Mouse (Mus musculus): ENCODE data around the gene Map4k4. TPM values are rescaled to one million over a fixed set of nuclear protein-coding genes. Genes with fewer than 3 reads are reported as not detected.

Gene Map4k4
- total RNA-seq, 2 experiments from 2014 or later, result 155 to 174 TPM

- intact Hi-C loops (cut with DNase I), result no loop called here
- DNase-seq (ENCODE audit: low spot score), result no peak
These were observed 122.5 kb downstream of the Map4k4 start for GRCm38 (mm10) chr1:40023206-40023605.

GRCm38 (mm10) chr1:40023748-40024147 lies 123.0 kb downstream of the Map4k4 start:
- intact Hi-C loops (cut with DNase I), result no loop called here
- no peak for DNase-seq (ENCODE audit: low spot score)

- intact Hi-C loops (cut with DNase I), result no loop called here
- no peak for DNase-seq (ENCODE audit: low spot score)
These were observed 124.0 kb downstream of the Map4k4 start for GRCm38 (mm10) chr1:40024554-40025320.

GRCm38 (mm10) chr1:40025416-40025815 lies 124.7 kb downstream of the Map4k4 start:
- intact Hi-C loops (cut with DNase I), result no loop called here
- no peak for DNase-seq (ENCODE audit: low spot score)

GRCm38 (mm10) chr1:40027116-40027620 lies 126.5 kb downstream of the Map4k4 start:
- no peak for DNase-seq (ENCODE audit: low spot score)
- intact Hi-C loops (cut with DNase I), result no loop called here

- DNase-seq (ENCODE audit: low spot score), result no peak
- intact Hi-C loops (cut with DNase I), result no loop called here
These were observed 127.7 kb downstream of the Map4k4 start for GRCm38 (mm10) chr1:40028207-40028998.

GRCm38 (mm10) chr1:40029597-40029996 lies 128.9 kb downstream of the Map4k4 start:
- intact Hi-C loops (cut with DNase I), result no loop called here
- no peak for DNase-seq (ENCODE audit: low spot score)

- DNase-seq (ENCODE audit: low spot score), result no peak
- intact Hi-C loops (cut with DNase I), result no loop called here
These were observed 129.7 kb downstream of the Map4k4 start for GRCm38 (mm10) chr1:40030287-40030975.

- no peak for DNase-seq (ENCODE audit: low spot score)
- intact Hi-C loops (cut with DNase I), result no loop called here
These were observed 130.3 kb downstream of the Map4k4 start for GRCm38 (mm10) chr1:40030976-40031356.

- no peak for DNase-seq (ENCODE audit: low spot score)
- intact Hi-C loops (cut with DNase I), result no loop called here
These were observed 130.9 kb downstream of the Map4k4 start for GRCm38 (mm10) chr1:40031626-40032025.

GRCm38 (mm10) chr1:40033315-40033714 lies 132.6 kb downstream of the Map4k4 start:
- intact Hi-C loops (cut with DNase I), result no loop called here
- DNase-seq (ENCODE audit: low spot score), result no peak

GRCm38 (mm10) chr1:40033743-40034420 lies 133.2 kb downstream of the Map4k4 start:
- DNase-seq (ENCODE audit: low spot score), result no peak
- intact Hi-C loops (cut with DNase I), result no loop called here

GRCm38 (mm10) chr1:40037831-40038230 lies 137.1 kb downstream of the Map4k4 start:
- intact Hi-C loops (cut with DNase I), result no loop called here
- DNase-seq (ENCODE audit: low spot score), result no peak

- DNase-seq (ENCODE audit: low spot score), result no peak
- intact Hi-C loops (cut with DNase I), result no loop called here
These were observed 145.0 kb downstream of the Map4k4 start for GRCm38 (mm10) chr1:40045686-40046085.

GRCm38 (mm10) chr1:40046600-40046999 lies 145.9 kb downstream of the Map4k4 start:
- intact Hi-C loops (cut with DNase I), result no loop called here
- no peak for DNase-seq (ENCODE audit: low spot score)

- intact Hi-C loops (cut with DNase I), result no loop called here
These were observed 150.4 kb downstream of the Map4k4 start for GRCm38 (mm10) chr1:40051157-40051556.

GRCm38 (mm10) chr1:40052156-40052555 lies 151.4 kb downstream of the Map4k4 start:
- intact Hi-C loops (cut with DNase I), result no loop called here
- DNase-seq (ENCODE audit: low spot score), result no peak

More at GRCm38 (mm10) chr1:40051157-40051556, 150.4 kb downstream of the Map4k4 start:
- DNase-seq (ENCODE audit: low spot score), result no peak

GRCm38 (mm10) chr1:40053071-40053470 lies 152.4 kb downstream of the Map4k4 start:
- no peak for DNase-seq (ENCODE audit: low spot score)
- intact Hi-C loops (cut with DNase I), result no loop called here

GRCm38 (mm10) chr1:40055051-40055450 lies 154.3 kb downstream of the Map4k4 start:
- intact Hi-C loops (cut with DNase I), result no loop called here
- DNase-seq (ENCODE audit: low spot score), result no peak

GRCm38 (mm10) chr1:40055963-40056362 lies 155.2 kb downstream of the Map4k4 start:
- DNase-seq (ENCODE audit: low spot score), result no peak
- intact Hi-C loops (cut with DNase I), result no loop called here
